Mouse (Mus musculus) embryonic facial prominence, embryonic 15.5 days (tissue): ENCODE data around the gene Lingo3. TPM values are rescaled to one million over a fixed set of nuclear protein-coding genes. Genes with fewer than 3 reads are reported as not detected.

ENCODE experiments used
- ATAC-seq: fragments of 200-750 bp; cut with Nextera tagmentation; 2 replicates; pipeline ENCODE4 v1.8.0; 2017; ENCODE audit warnings: low read depth, moderate TSS enrichment; ENCODE audit not compliant: insufficient number of reproducible peaks, low FRiP score, low TSS enrichment
- H3K27ac ChIP-seq: fragments of 300-500 bp; sonication (generic); replicated peaks from 2 replicates; pipeline ENCODE4 v1.5.1; 2015; ENCODE audit warnings: mild to moderate bottlenecking, inconsistent platforms
- H3K27me3 ChIP-seq: fragments of 300-500 bp; sonication (generic); 2 replicates; pipeline ENCODE4 v1.6.1; 2015; ENCODE audit warnings: inconsistent platforms
- H3K36me3 ChIP-seq: fragments of 300-500 bp; sonication (generic); 2 replicates; pipeline ENCODE4 v1.6.1; 2015; ENCODE audit warnings: mild to moderate bottlenecking, inconsistent platforms
- H3K4me1 ChIP-seq: fragments of 300-500 bp; sonication (generic); 2 replicates; pipeline ENCODE4 v1.6.1; 2015; ENCODE audit warnings: inconsistent platforms
- H3K4me2 ChIP-seq: fragments of 300-500 bp; sonication (generic); replicated peaks from 2 replicates; pipeline ENCODE4 v1.6.1; 2015; ENCODE audit warnings: mild to moderate bottlenecking, inconsistent platforms
- H3K4me3 ChIP-seq: fragments of 300-500 bp; sonication (generic); replicated peaks from 2 replicates; pipeline ENCODE4 v1.5.1; 2015; ENCODE audit warnings: mild to moderate bottlenecking, inconsistent platforms
- H3K9ac ChIP-seq: fragments of 300-500 bp; sonication (generic); 2 replicates; pipeline ENCODE4 v1.6.1; 2015; ENCODE audit warnings: inconsistent platforms
- H3K9me3 ChIP-seq: fragments of 300-500 bp; sonication (generic); replicated peaks from 2 replicates; pipeline ENCODE4 v1.6.1; 2016; ENCODE audit warnings: inconsistent platforms
- WGBS: fragments of 180-500 bp; shearing (Covaris S2); methylation state at CpG from one replicate; pipeline ENCODE4 v1.1.7; 2015; 5-methylcytosine and 5-hydroxymethylcytosine counted together
- polyA plus RNA-seq: library from polyadenylated mRNA; unstranded; fragments of >200 nt; fragmentation: Nextera tagmentation; extraction: Ambion mirVana; gene quantifications from 2 replicates; pipeline ENCODE4 v1.2.1, GENCODE M21; 2015

Gene Lingo3
- polyA plus RNA-seq, 1 experiment from 2014 or later = 2.5 TPM

DNA sequence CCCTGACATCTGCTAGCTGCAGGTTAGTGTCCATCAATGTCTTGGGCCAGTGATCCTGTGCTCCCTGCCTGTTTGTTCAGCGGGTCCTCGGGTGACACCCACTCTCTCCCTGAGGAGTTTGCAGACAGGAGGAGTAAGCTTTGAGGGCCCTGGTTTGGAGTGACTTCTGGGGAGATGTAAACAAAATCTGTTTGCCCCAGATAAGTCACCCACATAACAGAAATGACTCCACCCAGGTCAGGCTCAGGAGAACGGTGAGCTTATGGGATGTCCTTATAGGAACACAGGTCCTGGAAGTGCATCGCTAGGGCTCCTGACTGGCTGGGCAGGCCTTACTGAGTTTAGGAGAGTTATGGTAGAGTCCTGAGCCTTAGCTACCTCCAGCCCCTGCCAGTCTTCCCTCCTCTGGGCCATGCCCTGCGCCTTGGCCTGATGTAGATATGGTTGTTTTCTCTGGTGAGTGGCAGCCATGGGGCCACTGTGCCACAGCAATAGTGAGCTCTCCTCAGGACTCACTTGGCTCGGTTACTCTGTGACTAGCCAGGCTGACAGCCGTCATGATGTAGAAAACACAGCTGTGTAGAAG, 14.6 kb upstream of the Lingo3 start:
- H3K4me1 ChIP-seq = peaks cover 37% of the 10 kb centered on the region
- ATAC-seq = no peak
- H3K9ac ChIP-seq = no peak overlapping the region
- WGBS = 83% methylated on average over 7 of the region's 7 CpGs
- no peak overlapping the region for H3K27ac ChIP-seq
- H3K4me2 ChIP-seq = no peak overlapping the region
- no peaks in the 10 kb centered on the region for H3K9me3 ChIP-seq
- no peak overlapping the region for H3K4me3 ChIP-seq
- H3K27me3 ChIP-seq = no peaks in the 10 kb centered on the region
- peaks cover 23% of the 10 kb centered on the region for H3K36me3 ChIP-seq

GRCm38 (mm10) chr10:80857848-80858247, 14.0 kb upstream of the Lingo3 start:
- 44% methylated on average over 3 of the region's 3 CpGs for WGBS
- peak overlapping the region; percentile 9; the same call in 1 of the 2 replicates for H3K9ac ChIP-seq
- H3K4me1 ChIP-seq = peaks cover 38% of the 10 kb centered on the region
- no peak overlapping the region for H3K4me3 ChIP-seq
- no peak for ATAC-seq
- H3K9me3 ChIP-seq = no peaks in the 10 kb centered on the region
- no peak overlapping the region for H3K4me2 ChIP-seq
- H3K27me3 ChIP-seq = no peaks in the 10 kb centered on the region
- no peak overlapping the region; the same call in 1 of the 2 replicates for H3K27ac ChIP-seq
- H3K36me3 ChIP-seq = peaks cover 23% of the 10 kb centered on the region

- H3K4me2 ChIP-seq = no peak overlapping the region
- H3K4me3 ChIP-seq = no peak overlapping the region
- H3K4me1 ChIP-seq = peaks cover 38% of the 10 kb centered on the region
- H3K9me3 ChIP-seq = no peaks in the 10 kb centered on the region
- no peak for ATAC-seq
- 40% methylated on average over 8 of the region's 8 CpGs for WGBS
- no peak overlapping the region; the same call in 1 of the 2 replicates for H3K27ac ChIP-seq
- H3K36me3 ChIP-seq = peaks cover 20% of the 10 kb centered on the region
- no peaks in the 10 kb centered on the region for H3K27me3 ChIP-seq
- peak overlapping the region; percentile 9; the same call in 1 of the 2 replicates for H3K9ac ChIP-seq
Observed at GRCm38 (mm10) chr10:80857386-80857785, 13.5 kb upstream of the Lingo3 start.

- H3K9me3 ChIP-seq = no peaks in the 10 kb centered on the region
- peak overlapping the region; percentile 48; the same call in 1 of the 2 replicates for H3K27ac ChIP-seq
- H3K4me3 ChIP-seq = no peak overlapping the region
- H3K4me2 ChIP-seq = peak overlapping the region; percentile 100; the same call in 1 of the 2 replicates
- H3K4me1 ChIP-seq = peaks cover 38% of the 10 kb centered on the region
- no peak for ATAC-seq
- 63% methylated on average over 5 of the region's 5 CpGs for WGBS
- H3K9ac ChIP-seq = no peak overlapping the region
- no peaks in the 10 kb centered on the region for H3K27me3 ChIP-seq
- H3K36me3 ChIP-seq = peaks cover 20% of the 10 kb centered on the region
Observed at GRCm38 (mm10) chr10:80856908-80857307, 13.1 kb upstream of the Lingo3 start.

GRCm38 (mm10) chr10:80856267-80856666, 12.4 kb upstream of the Lingo3 start:
- ATAC-seq = no peak

GRCm38 (mm10) chr10:80855749-80856073, 11.9 kb upstream of the Lingo3 start:
- peak overlapping the region; percentile 48; the same call in 1 of the 2 replicates for H3K27ac ChIP-seq
- ATAC-seq = no peak

More at GRCm38 (mm10) chr10:80856267-80856666, 12.4 kb upstream of the Lingo3 start:
- WGBS = 34% methylated on average over 3 of the region's 3 CpGs
- peak overlapping the region; percentile 96 for H3K4me3 ChIP-seq
- peak overlapping the region; percentile 90; the same call in 1 of the 2 replicates for H3K9ac ChIP-seq
- peaks cover 38% of the 10 kb centered on the region for H3K4me1 ChIP-seq
- peak overlapping the region; percentile 48; the same call in 1 of the 2 replicates for H3K27ac ChIP-seq
- H3K36me3 ChIP-seq = peaks cover 20% of the 10 kb centered on the region
- no peaks in the 10 kb centered on the region for H3K27me3 ChIP-seq
- H3K9me3 ChIP-seq = no peaks in the 10 kb centered on the region
- H3K4me2 ChIP-seq = peak overlapping the region; percentile 100

GRCm38 (mm10) chr10:80854913-80855748, 11.3 kb upstream of the Lingo3 start, which contains the start of the genes Lsm7 and Sppl2b:
Lsm7 (minus strand) TSS chr10:80855209.
Sppl2b (plus strand) TSS chr10:80855275.
- Histone ChIP-seq H3K27me3 (no peaks in the 10 kb centered on the region), H3K36me3 (peaks cover 24% of the 10 kb centered on the region), H3K4me1 (peaks cover 38% of the 10 kb centered on the region), H3K4me3 (peak within 1 kb of the TSS; percentile 96), H3K27ac (peak within 1 kb of the TSS; percentile 72), H3K4me2 (peak within 1 kb of the TSS; percentile 100), H3K9ac (peak within 1 kb of the TSS; percentile 90), H3K9me3 (no peaks in the 10 kb centered on the region)
- peak; percentile 86 for ATAC-seq
- WGBS = under 1% methylated on average over 81 of the region's 81 CpGs

More at GRCm38 (mm10) chr10:80855749-80856073, 11.9 kb upstream of the Lingo3 start:
- H3K27me3 ChIP-seq = no peaks in the 10 kb centered on the region
- peak overlapping the region; percentile 100 for H3K4me2 ChIP-seq
- WGBS = 13% methylated on average over 11 of the region's 11 CpGs
- no peaks in the 10 kb centered on the region for H3K9me3 ChIP-seq
- H3K36me3 ChIP-seq = peaks cover 24% of the 10 kb centered on the region
- peaks cover 38% of the 10 kb centered on the region for H3K4me1 ChIP-seq
- H3K4me3 ChIP-seq = peak overlapping the region; percentile 96
- H3K9ac ChIP-seq = peak overlapping the region; percentile 90

- Histone ChIP-seq H3K9ac (no peak overlapping the region), H3K9me3 (no peaks in the 10 kb centered on the region), H3K4me1 (peaks cover 10% of the 10 kb centered on the region), H3K4me2 (no peak overlapping the region), H3K27me3 (peaks cover 20% of the 10 kb centered on the region), H3K27ac (no peak overlapping the region; the same call in 1 of the 2 replicates), H3K4me3 (no peak overlapping the region), H3K36me3 (peaks cover 24% of the 10 kb centered on the region)
- WGBS = 16% methylated on average over 10 of the region's 10 CpGs
- ATAC-seq = no peak; the same call in 1 of the 2 replicates
Observed at GRCm38 (mm10) chr10:80848571-80848970, 4.7 kb upstream of the Lingo3 start.

DNA sequence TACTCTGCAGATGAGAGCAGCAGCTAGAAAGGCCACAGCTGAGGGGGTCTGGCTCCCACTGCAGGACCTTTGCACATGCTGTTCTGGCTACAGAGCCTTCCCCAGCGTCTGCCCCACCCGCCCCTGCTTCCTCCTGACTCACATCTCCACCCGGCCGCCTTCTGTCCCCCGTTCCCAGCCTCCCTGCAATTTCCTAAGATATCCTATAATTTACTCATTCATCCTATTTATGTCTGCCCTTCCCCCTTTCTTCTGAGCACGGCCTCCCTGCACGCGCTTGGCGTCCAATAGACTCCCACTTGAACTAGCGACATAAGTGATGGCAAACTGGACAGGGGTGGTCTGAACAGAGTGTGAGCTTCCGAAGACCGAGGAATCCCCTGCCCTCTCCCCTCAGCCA, 1.9 kb upstream of the Lingo3 start:
- Histone ChIP-seq H3K27ac (no peak overlapping the region), H3K9ac (no peak overlapping the region), H3K4me1 (peaks cover 11% of the 10 kb centered on the region), H3K4me3 (no peak overlapping the region), H3K4me2 (no peak overlapping the region), H3K27me3 (peaks cover 39% of the 10 kb centered on the region), H3K9me3 (no peaks in the 10 kb centered on the region), H3K36me3 (no peaks in the 10 kb centered on the region)
- no peak for ATAC-seq
- WGBS = 67% methylated on average over 12 of the region's 12 CpGs

DNA sequence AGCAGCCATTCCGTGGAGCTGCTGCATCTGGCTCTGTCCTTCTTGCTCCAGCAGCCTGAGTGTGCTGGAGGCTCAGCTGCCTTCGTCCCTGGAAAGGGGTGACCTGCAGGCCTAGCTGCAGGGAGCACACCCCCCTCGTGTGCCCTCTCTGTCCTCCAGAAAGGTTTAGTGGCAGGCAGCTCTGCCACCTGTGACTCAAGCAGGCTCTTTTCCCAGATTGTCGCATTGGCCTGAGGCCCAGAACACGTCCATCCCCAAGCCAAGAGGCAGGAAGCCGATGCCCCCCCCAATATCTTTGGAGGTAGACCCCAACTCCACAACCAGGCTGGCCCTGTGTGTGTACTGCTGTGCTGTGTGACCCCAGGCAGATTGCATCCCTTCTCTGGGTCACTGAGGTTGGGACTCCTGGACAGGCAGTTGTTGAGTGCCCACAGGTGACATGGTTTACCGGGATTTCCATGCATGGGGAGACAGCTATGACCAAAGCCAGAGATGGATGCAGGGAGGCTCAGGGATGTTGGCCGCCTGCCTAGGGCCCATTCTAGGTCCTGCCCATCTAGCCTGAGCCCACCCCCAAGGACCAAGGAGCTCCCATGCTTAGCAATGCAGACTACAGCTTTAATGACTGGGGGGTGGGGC, 1.3 kb upstream of the Lingo3 start:
- H3K27me3 ChIP-seq = peaks cover 39% of the 10 kb centered on the region
- peaks cover 11% of the 10 kb centered on the region for H3K4me1 ChIP-seq
- H3K4me2 ChIP-seq = no peak overlapping the region
- no peaks in the 10 kb centered on the region for H3K9me3 ChIP-seq
- no peak overlapping the region for H3K9ac ChIP-seq
- no peaks in the 10 kb centered on the region for H3K36me3 ChIP-seq
- H3K4me3 ChIP-seq = no peak overlapping the region
- no peak for ATAC-seq
- WGBS = 56% methylated on average over 8 of the region's 8 CpGs
- H3K27ac ChIP-seq = no peak overlapping the region
